Mouse (Mus musculus) thymus, adult 2 months (tissue): Measurements from ENCODE around the gene Mat2b.

Experiments used
- CTCF ChIP-seq: fragments of 200-500 bp; IDR thresholded peaks from 2 replicates; pipeline ENCODE4 v1.5.1; 2012; ENCODE audit warnings: mild to moderate bottlenecking, control low read depth, low read length, moderate library complexity, borderline replicate concordance; ENCODE audit not compliant: control insufficient read depth, poor library complexity, insufficient read depth; ENCODE audit errors: extremely low read depth
- POLR2A ChIP-seq: fragments of 200-500 bp; IDR thresholded peaks from 2 replicates; pipeline ENCODE4 v1.6.1; 2012; ENCODE audit warnings: mild to moderate bottlenecking, low read length, control low read depth, moderate library complexity; ENCODE audit not compliant: control insufficient read depth, poor library complexity, insufficient read depth; ENCODE audit errors: extremely low read depth

GRCm38 (mm10) chr11:40715524-40715923 is 20.5 kb upstream of the Mat2b start:
- no peak for TF ChIP-seq POLR2A
- no peak for TF ChIP-seq CTCF
